Mouse (Mus musculus): ENCODE measurements around the gene Ryr1. TPM values are rescaled to one million over a fixed set of nuclear protein-coding genes. Genes with fewer than 3 reads are reported as not detected.

Gene Ryr1
- total RNA-seq, 2 experiments from 2014 or later, result 1,495 to 1,823 TPM

Small RNAs within 50 kb of the gene (microRNA-seq; reads per million reads assigned to microRNA genes)
- 0 reads per million in 2 experiments for gene Gm44408
- 3.0 to 5.4 reads per million in 2 experiments for gene Mir1963

Other genes with a start within 250 kb of the Ryr1 start
- gene Capn12, start 243.8 kb downstream of the Ryr1 start, total RNA-seq (2021), result under 1 TPM in 1 of 2 experiments, not detected in 1; 0.15 TPM
- gene Actn4, start 162.8 kb downstream of the Ryr1 start, total RNA-seq (2021), result 10 to 100 TPM; 31.6 to 35.1 TPM
- gene Eif3k, start 143.3 kb downstream of the Ryr1 start, total RNA-seq (2021), result 100 to 1,000 TPM; 119 to 125 TPM
- gene Map4k1, start 143.1 kb downstream of the Ryr1 start, total RNA-seq (2021), result under 1 TPM; 0.27 to 0.46 TPM
- gene Rasgrp4, start 9.7 kb upstream of the Ryr1 start, total RNA-seq (2021), result under 1 TPM; 0.54 to 0.77 TPM
- gene Fam98c, start 31.1 kb upstream of the Ryr1 start, total RNA-seq (2021), result 10 to 100 TPM; 10.7 to 11.7 TPM
- gene Ggn, start 45.0 kb upstream of the Ryr1 start, total RNA-seq (2021), result under 1 TPM; 0.25 to 0.26 TPM
- gene Spred3, start 45.2 kb upstream of the Ryr1 start, total RNA-seq (2021), result 1 to 10 TPM in 1 of 2 experiments, under 1 TPM in 1; 0.59 to 1.2 TPM
- 100 to 1,000 TPM; 155 to 172 TPM for gene Psmd8, start 55.5 kb upstream of the Ryr1 start, total RNA-seq (2021)
- under 1 TPM in 1 of 2 experiments, not detected in 1; 0.22 TPM for gene Catsperg1, start 88.9 kb upstream of the Ryr1 start, total RNA-seq (2021)
- gene Kcnk6, start 107.3 kb upstream of the Ryr1 start, total RNA-seq (2021), result under 1 TPM; 0.91 to 0.97 TPM
- gene Yif1b, start 113.2 kb upstream of the Ryr1 start, total RNA-seq (2021), result 10 to 100 TPM; 36.0 to 41.1 TPM
- gene 2200002D01Rik, start 123.3 kb upstream of the Ryr1 start, total RNA-seq (2021), result under 1 TPM; 0.28 to 0.86 TPM
- gene Spint2, start 156.7 kb upstream of the Ryr1 start, total RNA-seq (2021), result 1 to 10 TPM; 4.1 to 4.5 TPM
- 1 to 10 TPM; 3.3 to 3.5 TPM for gene Ppp1r14a, start 164.1 kb upstream of the Ryr1 start, total RNA-seq (2021)
- gene Dpf1, start 178.8 kb upstream of the Ryr1 start, total RNA-seq (2021), result 1 to 10 TPM; 1.9 to 2.3 TPM

Measured in gastrocnemius, postnatal 36 days (tissue).